Mouse (Mus musculus) B cell, adult 67 days (primary cell): ENCODE measurements around the gene Chd1l. TPM values are rescaled to one million over a fixed set of nuclear protein-coding genes. Genes with fewer than 3 reads are reported as not detected.

Experiments used
- total RNA-seq, 2 experiments: library from RNA; stranded (reverse); gene quantifications; 4 replicates each; pipeline ENCODE4 v1.2.4; 2023

Gene Chd1l
- 10 to 100 TPM; 36.2 to 37.4 TPM for total RNA-seq

DNA sequence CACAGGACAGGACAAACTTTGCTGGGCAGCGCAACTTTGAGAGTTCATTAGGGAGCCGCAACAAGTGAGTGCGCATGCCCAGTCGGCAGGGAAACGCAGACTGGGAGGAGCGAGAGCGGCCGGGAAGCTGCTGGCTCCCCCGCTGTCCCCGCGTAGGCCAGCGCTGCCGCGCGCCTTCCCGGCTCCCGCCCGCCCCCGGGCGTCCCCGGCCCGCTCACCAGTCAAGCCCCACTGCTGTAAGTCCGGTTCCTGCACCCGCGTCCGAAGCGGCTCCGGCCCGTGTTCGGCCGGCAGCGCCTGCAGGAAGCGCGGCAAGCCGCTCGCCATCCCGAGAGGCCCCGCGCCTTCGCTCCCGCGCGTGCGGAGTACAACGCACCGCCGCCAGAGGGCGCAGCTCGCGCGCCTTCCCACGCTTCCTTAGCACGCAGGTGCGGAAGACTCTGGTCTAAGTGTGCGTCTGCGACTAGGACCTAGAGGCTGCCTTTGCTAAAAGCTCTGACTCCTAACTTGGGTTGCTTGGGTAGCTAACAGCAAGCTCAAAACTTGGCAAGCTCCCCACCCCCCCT is at the start of gene Chd1l:
Gene Chd1l, minus strand, starts transcription at position 359 of the 566 bp plus-strand sequence.

GRCm38 (mm10) chr3:97657655-97658411 is 47.8 kb upstream of the Chd1l start, which contains the start of gene Prkab2:
Gene Prkab2, plus strand, starts transcription at chr3:97658193.

GRCm38 (mm10) chr3:97628391-97629001 is 18.5 kb upstream of the Chd1l start, which contains the start of gene Fmo5:
Gene Fmo5, plus strand, starts transcription at chr3:97628804.

Other genes with a start within 250 kb of the Chd1l start
- gene Olfr1402, start 188.2 kb downstream of the Chd1l start, total RNA-seq = not detected
- 10 to 100 TPM; 10.2 to 13.2 TPM for gene Fmo5, start 18.6 kb upstream of the Chd1l start, total RNA-seq
- 10 to 100 TPM; 11.8 to 12.3 TPM for gene Prkab2, start 48.0 kb upstream of the Chd1l start, total RNA-seq
- not detected for gene Gm17651, start 64.5 kb upstream of the Chd1l start, total RNA-seq